Mouse (Mus musculus): ENCODE data around the gene Arl8a. TPM values are rescaled to one million over a fixed set of nuclear protein-coding genes. Genes with fewer than 3 reads are reported as not detected.
"Not testable (repeated sequence)": the region's sequence is repeated elsewhere in the genome, so short reads cannot be mapped to it uniquely, and the experiment has no call there.

Gene Arl8a
- total RNA-seq (2022), result 10 to 100 TPM; 57.5 to 77.4 (median 68.5) TPM

GRCm38 (mm10) chr1:135146077-135146945 is at the start of gene Arl8a:
Gene Arl8a, plus strand, starts transcription at chr1:135146824.
- peak; percentile 74 for DNase-seq

GRCm38 (mm10) chr1:135097441-135097840 is 49.2 kb upstream of the Arl8a start:
- no peak for DNase-seq

- no peak for DNase-seq
Measured at GRCm38 (mm10) chr1:135098441-135098840, 48.2 kb upstream of the Arl8a start.

- no peak for DNase-seq
Measured at GRCm38 (mm10) chr1:135100400-135100799, 46.2 kb upstream of the Arl8a start.

GRCm38 (mm10) chr1:135105124-135105523 is 41.5 kb upstream of the Arl8a start, which contains the start of gene Lgr6:
Gene Lgr6, minus strand, starts transcription at chr1:135105276.
- DNase-seq, result no peak

GRCm38 (mm10) chr1:135105951-135106350 is 40.7 kb upstream of the Arl8a start:
- no peak for DNase-seq

- no peak for DNase-seq
Measured at GRCm38 (mm10) chr1:135108611-135109010, 38.0 kb upstream of the Arl8a start.

- no peak for DNase-seq
Measured at GRCm38 (mm10) chr1:135110075-135110474, 36.5 kb upstream of the Arl8a start.

- DNase-seq, result not testable (repeated sequence)
Measured at GRCm38 (mm10) chr1:135111271-135111670, 35.4 kb upstream of the Arl8a start.

GRCm38 (mm10) chr1:135112661-135113060 is 34.0 kb upstream of the Arl8a start:
- no peak for DNase-seq

GRCm38 (mm10) chr1:135124573-135125363 is 21.9 kb upstream of the Arl8a start:
- DNase-seq, result no peak

GRCm38 (mm10) chr1:135125990-135126389 is 20.6 kb upstream of the Arl8a start:
- DNase-seq, result no peak

GRCm38 (mm10) chr1:135126443-135127027 is 20.1 kb upstream of the Arl8a start:
- DNase-seq, result no peak

- DNase-seq, result no peak
Measured at GRCm38 (mm10) chr1:135128011-135128441, 18.6 kb upstream of the Arl8a start.

- DNase-seq, result no peak
Measured at GRCm38 (mm10) chr1:135128986-135129385, 17.6 kb upstream of the Arl8a start.

- no peak for DNase-seq
Measured at GRCm38 (mm10) chr1:135129543-135130183, 17.0 kb upstream of the Arl8a start.

GRCm38 (mm10) chr1:135130376-135131018 is 16.1 kb upstream of the Arl8a start:
- DNase-seq, result no peak

- DNase-seq, result no peak
Measured at GRCm38 (mm10) chr1:135131034-135131433, 15.6 kb upstream of the Arl8a start.

GRCm38 (mm10) chr1:135131560-135131959 is 15.1 kb upstream of the Arl8a start:
- DNase-seq, result no peak

- peak; percentile 59 for DNase-seq
Measured at GRCm38 (mm10) chr1:135132473-135132872, 14.2 kb upstream of the Arl8a start, which contains the start of gene Ptpn7. Gene Ptpn7, plus strand, starts transcription at chr1:135132700.

GRCm38 (mm10) chr1:135132893-135133369 is 13.7 kb upstream of the Arl8a start:
- no peak for DNase-seq

Data from adrenal gland, adult 8-10 months (tissue).